14 mouse cellular contexts compared by ENCODE assay signal in the genomic region with DNA sequence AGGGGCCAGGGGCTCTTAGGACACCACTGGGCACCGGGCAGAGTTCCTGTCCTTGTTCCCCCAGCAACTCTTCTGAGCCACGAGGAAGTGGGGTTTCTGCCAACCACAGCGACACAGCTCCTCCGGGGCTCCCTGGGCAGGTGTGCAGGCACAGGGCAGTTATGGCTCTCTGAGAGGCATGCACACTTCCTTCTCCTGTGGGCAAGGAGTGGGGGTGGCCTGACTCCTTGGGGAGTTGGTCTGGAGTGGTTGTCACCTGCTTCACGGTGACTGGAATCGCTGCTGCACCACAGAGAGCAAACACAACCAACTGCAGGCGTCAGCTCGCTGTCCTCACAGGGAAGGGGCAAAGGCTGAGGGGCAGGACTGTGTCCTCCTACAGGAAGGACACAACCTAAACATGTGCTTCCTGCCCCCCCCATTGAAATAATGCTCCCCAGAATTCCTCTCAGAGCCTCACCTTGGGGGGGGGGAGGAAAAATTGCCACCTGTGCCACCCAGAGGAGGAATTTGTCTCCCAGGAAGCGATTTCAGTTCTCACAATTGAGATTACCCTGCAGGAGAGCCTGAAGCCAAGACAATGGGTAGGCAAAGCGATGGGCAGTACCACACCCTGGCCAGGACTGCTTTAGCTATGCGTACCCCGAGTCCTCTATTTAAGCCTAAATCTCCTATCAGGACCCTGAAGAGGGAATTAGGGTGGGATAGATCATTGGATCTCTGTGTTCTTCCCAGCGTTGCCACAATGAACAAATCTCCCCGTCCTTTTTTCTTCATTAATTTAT. TPM values are rescaled to one million over a fixed set of nuclear protein-coding genes. Genes with fewer than 3 reads are reported as not detected.
A peak's percentile ranks its signal among the peaks of the same experiment; 100 is the strongest.
DNase-seq lines count a peak whose midpoint lies in the region; TF ChIP-seq lines count a peak whose summit lies in the region.
"Had no signal": no experiment of that assay in that cellular context is flagged by ENCODE, and none has a peak within 500 bp of the region (broad histone marks: within the 10 kb centered on the region; RNA-seq: fewer than 3 reads in every experiment).

No protein-coding gene starts in this region.

- no peak for TF ChIP-seq CTCF in left cerebral cortex, adult 2 months (IDR thresholded peaks at IDR 0.05)

- peaks cover 8% of the 10 kb centered on the region; the same call in 1 of the 2 replicates for H3K4me1 ChIP-seq in heart, embryonic 10.5 days
- H3K4me1 ChIP-seq: midbrain, embryonic 15.5 days had no signal

- H3K27ac ChIP-seq in heart, embryonic 10.5 days: no peak overlapping the region
- no peak overlapping the region for H3K27ac ChIP-seq in left cerebral cortex, adult 2 months
- H3K27ac ChIP-seq: liver, embryonic 14.5 days; midbrain, embryonic 15.5 days had no signal

- 0 out of 2 replicates have a peak, but pooled peaks cover 9% of the 10 kb centered on the region for H3K27me3 ChIP-seq in heart, embryonic 10.5 days (ENCODE audit: insufficient read depth, poor library complexity, severe bottlenecking)
- H3K27me3 ChIP-seq: midbrain, embryonic 15.5 days had no signal

- peak; percentile 53 for DNase-seq in heart, embryonic 10.5 days (ENCODE audit: low spot score)
- no peak for DNase-seq in heart, postnatal 4 days
- peak; percentile 21 for DNase-seq in thymus, postnatal 25 days
- no peak for DNase-seq in thymus, postnatal 10 days (ENCODE audit: low spot score in 2 of 2)
- peak; percentile 77 for DNase-seq in lung, postnatal 25 days (ENCODE audit: low spot score)
- peak; percentile 20 for DNase-seq in thymus, postnatal 4 days
- DNase-seq in adrenal gland, adult 2 months: no peak
- no peak for DNase-seq in left cerebral cortex, adult 2 months (ENCODE audit: extremely low spot score in 1 of 2, low spot score in 2 of 2)
- DNase-seq: forebrain, postnatal 0 days; heart, adult 18-20 months; heart, postnatal 36 days; right cerebral cortex, adult 18-20 months had no signal

- H3K36me3 ChIP-seq in heart, embryonic 10.5 days: no peaks in the 10 kb centered on the region
- H3K36me3 ChIP-seq: midbrain, embryonic 15.5 days had no signal

- 69% methylated on average over 14 of the region's 14 CpGs for WGBS in heart, embryonic 10.5 days

- no peak overlapping the region for H3K4me3 ChIP-seq in heart, embryonic 10.5 days
- H3K4me3 ChIP-seq in left cerebral cortex, adult 2 months: no peak overlapping the region
- H3K4me3 ChIP-seq: midbrain, embryonic 15.5 days had no signal

- H3K9me3 ChIP-seq in heart, embryonic 10.5 days: no peaks in the 10 kb centered on the region
- H3K9me3 ChIP-seq: midbrain, embryonic 15.5 days had no signal

- intact Hi-C loops in left cerebral cortex, adult 2 months (cut with DNase I): no loop called here

RNA-seq across cellular contexts. Expression of a gene that starts 54.2 kb away (rescaled TPM):
- polyA plus RNA-seq in heart, embryonic 10.5 days (2016; fragmentation: Nextera tagmentation; extraction: Ambion mirVana): 2.5 and 3.4 TPM in 2 replicates
- total RNA-seq in heart, postnatal 4 days (2021): 1 to 10 TPM; 1.7 to 1.9 TPM
- total RNA-seq in adrenal gland, adult 2 months (2021): 1 to 10 TPM; 1.7 to 2.3 TPM
- polyA plus RNA-seq in adrenal gland, adult 2 months (2012; rRNA removed): 1.6 and 2.5 TPM in 2 replicates
- total RNA-seq in left cerebral cortex, adult 2 months (2021): 100 to 1,000 TPM; 282 to 283 TPM

Comparison
In these comparisons a context has a peak if more than half of its experiments do, and no peak if none do; other contexts are left out.
1. DNase-seq: peak in heart, embryonic 10.5 days (single experiment), thymus, postnatal 25 days (single experiment), lung, postnatal 25 days (single experiment) and thymus, postnatal 4 days (single experiment); none in heart, postnatal 4 days (single experiment), thymus, postnatal 10 days (0 of 2), adrenal gland, adult 2 months (single experiment) and left cerebral cortex, adult 2 months (0 of 2).
2. RNA of a gene that starts 54.2 kb away (total RNA-seq): 282 to 283 TPM in left cerebral cortex, adult 2 months; 1.7 to 2.3 TPM in adrenal gland, adult 2 months and 1.7 to 1.9 TPM in heart, postnatal 4 days; every median in the first group is over 10 times any median in the second.